Mouse (Mus musculus): Measurements from ENCODE around the gene Ibtk. TPM values are rescaled to one million over a fixed set of nuclear protein-coding genes. Genes with fewer than 3 reads are reported as not detected.
A peak's percentile ranks its signal among the peaks of the same experiment; 100 is the strongest.

Gene Ibtk
- polyA plus RNA-seq, 1 experiment from 2014 or later = 20.0 TPM

DNA sequence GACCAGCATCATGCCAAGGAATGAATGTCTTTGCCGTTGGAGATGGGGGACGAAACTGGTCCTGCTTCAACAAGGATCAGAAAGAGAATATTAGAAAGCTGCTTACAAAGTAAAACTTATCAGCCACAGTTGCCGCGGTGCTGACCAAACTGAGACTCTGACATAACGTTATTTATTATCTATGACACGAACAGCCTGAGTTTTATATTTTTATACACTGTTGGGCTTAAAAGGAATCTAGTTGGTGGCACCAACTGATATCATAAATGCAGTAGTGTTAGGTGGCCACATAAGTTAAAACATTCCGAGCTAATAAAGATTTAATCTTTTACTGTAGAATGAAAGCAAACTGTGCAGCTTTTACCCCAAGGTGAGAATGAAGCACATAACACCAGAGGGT, 1.7 kb upstream of the Ibtk start:
- H3K9ac ChIP-seq = no peak overlapping the region
- no peaks in the 10 kb centered on the region for H3K27me3 ChIP-seq (replicated peaks)
- H3K36me3 ChIP-seq = peaks cover 4% of the 10 kb centered on the region; the same call in 1 of the 2 replicates
- H3K4me1 ChIP-seq = peaks cover 24% of the 10 kb centered on the region
- H3K4me2 ChIP-seq = no peak overlapping the region
- ATAC-seq (ENCODE audit: extremely low read depth, insufficient number of reproducible peaks, low FRiP score, low TSS enrichment) = no peak
- no peak overlapping the region for H3K4me3 ChIP-seq
- WGBS = 81% methylated on average over 7 of the region's 7 CpGs
- H3K27ac ChIP-seq (replicated peaks) = 0 out of 2 replicates have a peak overlapping the region, but pooled peaks have one; percentile 100
- no peaks in the 10 kb centered on the region for H3K9me3 ChIP-seq

DNA sequence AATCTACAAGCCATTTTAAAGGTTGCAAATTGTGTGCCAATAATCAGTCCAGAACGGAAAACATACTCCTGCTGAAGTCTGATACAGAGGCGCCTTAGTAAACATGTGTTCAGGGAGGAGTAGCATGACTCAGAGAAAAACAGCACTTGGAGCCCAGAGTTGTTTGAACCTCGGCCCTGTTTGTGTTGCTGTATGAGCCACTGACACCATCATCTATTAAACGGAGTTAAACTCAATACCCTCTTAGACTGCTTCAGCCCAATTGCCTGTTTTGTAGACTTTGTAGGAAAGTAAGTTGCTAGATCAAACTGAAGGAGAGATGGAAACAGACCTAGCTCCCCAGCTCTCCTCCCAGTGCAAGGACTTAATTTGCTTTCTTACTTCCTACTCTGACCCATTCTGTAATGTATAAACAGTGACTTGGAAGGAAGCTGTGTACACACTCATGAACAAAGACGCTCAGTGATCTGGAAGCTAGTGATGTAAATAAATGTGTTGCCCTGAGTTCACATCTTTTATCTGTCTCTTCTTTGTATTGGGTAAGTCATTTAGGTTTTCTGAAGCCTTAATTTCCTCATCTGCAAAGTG, 882 bp upstream of the Ibtk start:
- Histone ChIP-seq H3K36me3 (peaks cover 6% of the 10 kb centered on the region; the same call in 1 of the 2 replicates), H3K9me3 (no peaks in the 10 kb centered on the region), H3K4me1 (peaks cover 32% of the 10 kb centered on the region), H3K27ac (replicated peaks) (peak overlapping the region; percentile 100), H3K4me2 (peak overlapping the region; percentile 84), H3K9ac (peak overlapping the region; percentile 99), H3K4me3 (peak overlapping the region; percentile 95), H3K27me3 (replicated peaks) (no peaks in the 10 kb centered on the region)
- 25% methylated on average over 5 of the region's 5 CpGs for WGBS
- ATAC-seq (ENCODE audit: extremely low read depth, insufficient number of reproducible peaks, low FRiP score, low TSS enrichment) = peak; percentile 29

- Histone ChIP-seq H3K36me3 (peaks cover 7% of the 10 kb centered on the region), H3K27me3 (replicated peaks) (no peaks in the 10 kb centered on the region), H3K4me3 (peak overlapping the region; percentile 95), H3K9ac (peak overlapping the region; percentile 99), H3K4me2 (peak overlapping the region; percentile 84), H3K4me1 (peaks cover 35% of the 10 kb centered on the region), H3K27ac (replicated peaks) (peak overlapping the region; percentile 100), H3K9me3 (no peaks in the 10 kb centered on the region)
- ATAC-seq (ENCODE audit: extremely low read depth, insufficient number of reproducible peaks, low FRiP score, low TSS enrichment) = peak; percentile 58; the same call in 1 of the 2 replicates
- 2% methylated on average over 43 of the region's 43 CpGs for WGBS
Measured at GRCm38 (mm10) chr9:85748204-85749141, 661 bp downstream of the Ibtk start.

DNA sequence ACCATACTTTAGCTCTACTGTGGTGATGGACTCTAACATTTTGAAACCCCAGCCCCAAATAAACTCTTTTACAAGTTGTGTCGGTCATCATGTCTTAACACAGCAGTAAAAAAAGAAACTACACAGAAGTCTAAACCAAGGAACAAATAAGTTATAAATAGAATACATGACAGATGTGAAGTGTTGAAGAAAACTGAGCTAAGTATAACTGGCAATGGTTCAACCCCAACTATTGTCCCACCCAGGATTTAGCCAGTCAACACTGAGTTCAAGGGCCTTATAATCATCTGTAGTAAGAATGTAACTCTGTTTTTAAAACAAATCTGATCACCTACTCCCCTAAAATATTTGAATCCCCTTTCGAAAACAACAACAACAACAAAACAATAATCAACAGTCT, 3.6 kb downstream of the Ibtk start:
- ATAC-seq (ENCODE audit: extremely low read depth, insufficient number of reproducible peaks, low FRiP score, low TSS enrichment) = no peak
- H3K36me3 ChIP-seq = peaks cover 31% of the 10 kb centered on the region
- H3K4me3 ChIP-seq = no peak overlapping the region
- H3K9ac ChIP-seq = no peak overlapping the region
- peak overlapping the region; percentile 39 for H3K4me2 ChIP-seq
- peaks cover 38% of the 10 kb centered on the region for H3K4me1 ChIP-seq
- peak overlapping the region; percentile 62 for H3K27ac ChIP-seq (replicated peaks)
- H3K27me3 ChIP-seq (replicated peaks) = no peaks in the 10 kb centered on the region
- 68% methylated on average over 2 of the region's 2 CpGs for WGBS
- no peaks in the 10 kb centered on the region for H3K9me3 ChIP-seq

GRCm38 (mm10) chr9:85743358-85743757, 5.8 kb downstream of the Ibtk start:
- WGBS = 83% methylated on average over 11 of the region's 11 CpGs
- no peak overlapping the region for H3K4me2 ChIP-seq
- H3K4me3 ChIP-seq = no peak overlapping the region
- no peaks in the 10 kb centered on the region for H3K9me3 ChIP-seq
- H3K9ac ChIP-seq = no peak overlapping the region
- H3K4me1 ChIP-seq = peaks cover 30% of the 10 kb centered on the region
- no peak for ATAC-seq (ENCODE audit: extremely low read depth, insufficient number of reproducible peaks, low FRiP score, low TSS enrichment)
- no peaks in the 10 kb centered on the region for H3K27me3 ChIP-seq (replicated peaks)
- no peak overlapping the region for H3K27ac ChIP-seq (replicated peaks)
- H3K36me3 ChIP-seq = peaks cover 49% of the 10 kb centered on the region

DNA sequence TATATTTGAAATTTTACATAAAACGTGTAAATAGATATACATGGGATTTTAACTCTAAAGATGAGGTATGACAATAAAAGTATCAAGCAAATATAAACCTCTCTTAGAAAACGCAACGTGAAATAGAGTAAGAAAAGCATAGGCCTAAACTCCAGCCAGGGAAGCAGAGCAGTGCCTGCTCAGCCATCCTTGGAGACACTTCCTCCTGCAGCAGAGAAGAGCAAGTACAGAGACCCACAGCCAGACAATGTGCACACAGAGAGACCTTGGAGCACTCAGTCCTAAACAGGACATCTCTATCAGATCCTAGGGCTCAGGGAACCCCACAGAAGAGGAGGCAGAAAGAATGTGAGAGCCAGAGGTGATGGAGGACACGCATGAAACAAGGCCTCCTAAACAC, 7.0 kb downstream of the Ibtk start:
- peak overlapping the region; percentile 17; the same call in 1 of the 2 replicates for H3K9ac ChIP-seq

GRCm38 (mm10) chr9:85739279-85739678, 9.9 kb downstream of the Ibtk start:
- ATAC-seq (ENCODE audit: extremely low read depth, insufficient number of reproducible peaks, low FRiP score, low TSS enrichment) = no peak
- WGBS = 84% methylated on average over 4 of the region's 4 CpGs
- H3K27me3 ChIP-seq (replicated peaks) = no peaks in the 10 kb centered on the region

More for the DNA sequence above, 7.0 kb downstream of the Ibtk start:
- 88% methylated on average over 4 of the region's 4 CpGs for WGBS
- Histone ChIP-seq H3K4me1 (peaks cover 23% of the 10 kb centered on the region), H3K27ac (replicated peaks) (no peak overlapping the region), H3K36me3 (peaks cover 59% of the 10 kb centered on the region), H3K27me3 (replicated peaks) (no peaks in the 10 kb centered on the region), H3K4me2 (no peak overlapping the region), H3K4me3 (no peak overlapping the region), H3K9me3 (no peaks in the 10 kb centered on the region)
- no peak for ATAC-seq (ENCODE audit: extremely low read depth, insufficient number of reproducible peaks, low FRiP score, low TSS enrichment)

GRCm38 (mm10) chr9:85734821-85735220, 14.3 kb downstream of the Ibtk start:
- Histone ChIP-seq H3K4me1 (no peaks in the 10 kb centered on the region), H3K9me3 (no peaks in the 10 kb centered on the region), H3K4me2 (no peak overlapping the region), H3K27ac (replicated peaks) (no peak overlapping the region), H3K4me3 (no peak overlapping the region), H3K9ac (no peak overlapping the region), H3K36me3 (peaks cover 84% of the 10 kb centered on the region), H3K27me3 (replicated peaks) (no peaks in the 10 kb centered on the region)
- no peak for ATAC-seq (ENCODE audit: extremely low read depth, insufficient number of reproducible peaks, low FRiP score, low TSS enrichment)
- 76% methylated on average over 4 of the region's 4 CpGs for WGBS

More at GRCm38 (mm10) chr9:85739279-85739678, 9.9 kb downstream of the Ibtk start:
- Histone ChIP-seq H3K4me2 (no peak overlapping the region), H3K9me3 (no peaks in the 10 kb centered on the region), H3K27ac (replicated peaks) (no peak overlapping the region), H3K36me3 (peaks cover 78% of the 10 kb centered on the region), H3K4me1 (peaks cover 4% of the 10 kb centered on the region; the same call in 1 of the 2 replicates), H3K4me3 (no peak overlapping the region), H3K9ac (no peak overlapping the region)

DNA sequence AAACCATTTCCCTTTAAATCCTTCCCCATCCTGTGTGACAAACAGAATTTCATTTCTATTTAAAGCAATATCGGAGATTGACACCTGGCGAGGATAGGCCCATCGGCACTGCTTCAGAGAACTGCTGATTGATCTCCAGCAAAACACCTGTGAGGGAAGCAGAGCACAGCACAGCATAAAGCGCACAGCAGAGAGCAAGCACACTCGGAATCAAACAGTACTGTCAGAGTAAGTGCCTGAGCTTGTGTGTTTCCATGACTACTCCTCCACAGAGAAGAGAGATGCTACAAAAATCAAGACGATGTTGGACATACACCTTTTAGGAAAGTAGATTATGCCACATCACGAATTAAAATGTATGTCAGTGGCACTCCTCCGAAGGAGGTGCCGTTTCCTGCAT, 25.1 kb downstream of the Ibtk start:
- H3K4me3 ChIP-seq = no peak overlapping the region
- 91% methylated on average over 9 of the region's 9 CpGs for WGBS
- no peak overlapping the region for H3K9ac ChIP-seq
- no peak overlapping the region for H3K4me2 ChIP-seq
- no peak overlapping the region for H3K27ac ChIP-seq (replicated peaks)
- no peaks in the 10 kb centered on the region for H3K9me3 ChIP-seq
- H3K27me3 ChIP-seq (replicated peaks) = no peaks in the 10 kb centered on the region
- ATAC-seq (ENCODE audit: extremely low read depth, insufficient number of reproducible peaks, low FRiP score, low TSS enrichment) = no peak
- no peaks in the 10 kb centered on the region for H3K4me1 ChIP-seq
- peaks cover 90% of the 10 kb centered on the region for H3K36me3 ChIP-seq

DNA sequence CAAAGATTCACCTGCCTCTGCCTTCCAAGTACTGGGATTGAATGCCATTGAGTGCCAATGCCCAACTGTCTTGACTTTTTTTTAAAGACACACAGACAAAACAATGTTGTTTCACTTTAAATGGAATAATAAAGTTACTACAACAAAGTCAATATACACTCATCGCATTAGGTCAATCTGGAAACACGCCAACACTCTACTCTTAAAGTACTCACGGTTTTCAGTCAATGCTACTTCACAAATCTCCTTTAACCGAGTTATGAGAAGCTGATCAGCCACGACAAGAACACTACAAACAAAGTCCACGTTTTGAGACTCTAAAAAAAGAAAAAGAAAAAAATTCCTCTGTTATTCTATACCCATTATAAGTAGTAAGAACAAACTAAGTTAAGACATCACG, 31.8 kb downstream of the Ibtk start:
- no peaks in the 10 kb centered on the region for H3K4me1 ChIP-seq
- H3K27me3 ChIP-seq (replicated peaks) = no peaks in the 10 kb centered on the region
- H3K9ac ChIP-seq = no peak overlapping the region
- 87% methylated on average over 7 of the region's 7 CpGs for WGBS
- no peak overlapping the region for H3K4me3 ChIP-seq
- no peak overlapping the region for H3K27ac ChIP-seq (replicated peaks)
- H3K9me3 ChIP-seq = no peaks in the 10 kb centered on the region
- no peak for ATAC-seq (ENCODE audit: extremely low read depth, insufficient number of reproducible peaks, low FRiP score, low TSS enrichment)
- H3K4me2 ChIP-seq = no peak overlapping the region
- peaks cover 92% of the 10 kb centered on the region for H3K36me3 ChIP-seq

GRCm38 (mm10) chr9:85707302-85707701, 41.8 kb downstream of the Ibtk start:
- WGBS = 60% methylated on average over 6 of the region's 6 CpGs
- peak overlapping the region; percentile 65 for H3K27ac ChIP-seq (replicated peaks)
- H3K4me1 ChIP-seq = 0 out of 2 replicates have a peak, but pooled peaks cover 3% of the 10 kb centered on the region
- no peaks in the 10 kb centered on the region for H3K27me3 ChIP-seq (replicated peaks)
- no peak for ATAC-seq (ENCODE audit: extremely low read depth, insufficient number of reproducible peaks, low FRiP score, low TSS enrichment)
- peaks cover 93% of the 10 kb centered on the region for H3K36me3 ChIP-seq
- no peak overlapping the region for H3K4me2 ChIP-seq
- no peak overlapping the region for H3K4me3 ChIP-seq
- H3K9ac ChIP-seq = no peak overlapping the region
- no peaks in the 10 kb centered on the region for H3K9me3 ChIP-seq

Measured in heart, embryonic 13.5 days (tissue).